Mouse (Mus musculus): ENCODE measurements around the gene Mrpl45.
"Not testable (repeated sequence)": the region's sequence is repeated elsewhere in the genome, so short reads cannot be mapped to it uniquely, and the experiment has no call there.

Mrpl45 gene

GRCm38 (mm10) chr11:97296542-97296941, 19.0 kb upstream of the Mrpl45 start:
- DNase-seq: no peak

- DNase-seq: no peak
Observed at GRCm38 (mm10) chr11:97299939-97300338, 15.6 kb upstream of the Mrpl45 start.

DNA sequence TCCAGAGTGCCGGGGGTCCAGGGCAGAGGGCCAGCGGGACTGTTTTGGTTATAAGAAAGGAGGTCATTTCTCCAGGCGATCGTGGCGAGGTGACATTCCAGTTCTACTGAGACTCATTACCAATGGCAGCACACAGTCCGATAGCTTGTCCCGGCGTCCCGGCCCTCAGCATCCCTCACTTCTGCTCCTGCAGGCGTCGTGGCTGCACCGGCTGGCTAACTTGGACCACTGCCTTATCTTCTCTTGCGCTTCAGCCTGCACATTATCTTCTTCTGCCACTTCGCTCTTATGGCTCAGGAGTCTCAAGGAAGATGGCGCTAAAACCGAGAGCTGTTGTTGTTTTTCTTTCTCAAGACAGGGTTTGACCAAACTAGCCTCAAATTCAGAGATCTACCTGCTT, 14.1 kb upstream of the Mrpl45 start:
- no peak for DNase-seq

GRCm38 (mm10) chr11:97302231-97302781, 13.2 kb upstream of the Mrpl45 start:
- DNase-seq: peak; percentile 71 to 91

DNA sequence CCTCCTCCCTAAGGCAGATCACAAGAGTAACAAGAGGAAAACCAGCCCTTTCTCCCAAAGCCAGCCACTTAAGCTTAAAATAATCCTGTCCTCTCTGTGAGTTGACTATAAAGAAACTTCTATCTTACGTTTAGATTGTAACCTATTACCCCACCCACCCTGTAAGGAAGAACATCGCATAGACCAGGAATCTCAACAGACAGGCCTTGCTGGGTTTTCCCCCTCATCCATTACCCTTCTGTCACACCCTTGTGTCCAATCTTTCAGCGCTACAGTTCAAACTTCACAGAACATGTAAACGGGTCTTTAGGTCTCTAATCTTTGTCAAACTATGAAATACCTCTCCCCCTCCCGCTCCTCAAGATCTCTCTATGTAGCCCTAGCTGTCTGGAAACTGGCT, 10.9 kb upstream of the Mrpl45 start:
- no peak for DNase-seq

DNA sequence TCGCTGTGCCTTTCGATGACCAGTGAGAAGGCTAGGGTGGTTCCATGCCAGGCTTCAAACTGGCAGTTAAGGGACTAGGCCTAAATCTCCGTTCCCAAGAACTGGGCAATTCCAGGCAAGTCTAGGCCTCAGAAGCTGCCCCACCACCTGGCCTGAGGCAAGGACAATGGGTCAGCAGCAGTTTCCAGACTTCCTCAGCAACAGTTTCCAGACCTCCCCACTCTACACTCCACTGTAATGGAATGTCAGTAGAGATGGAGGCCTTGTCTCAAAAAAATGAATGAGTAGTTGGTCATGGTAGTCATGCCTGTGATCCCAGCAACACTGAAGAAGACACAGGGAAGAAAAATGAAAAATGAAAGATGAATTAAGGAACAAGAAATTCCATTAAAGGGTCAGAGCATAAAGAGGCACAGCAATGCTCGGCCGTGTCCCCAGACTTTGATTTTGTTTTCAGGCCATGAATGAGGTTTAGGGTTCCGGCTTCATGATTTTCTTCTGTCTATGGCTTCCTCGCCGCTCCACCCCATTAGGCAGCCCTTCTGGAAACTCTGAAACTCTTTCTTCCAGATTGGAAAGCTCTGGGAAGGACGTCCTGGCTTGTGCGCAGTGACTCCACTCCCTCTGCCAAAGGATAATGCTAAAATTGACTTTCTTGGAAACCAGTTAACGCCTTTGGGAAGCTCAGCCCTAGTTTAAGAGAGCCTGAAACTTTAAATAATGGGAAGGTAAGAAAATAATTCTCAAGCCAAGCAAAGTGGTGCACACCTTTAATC, 8.0 kb upstream of the Mrpl45 start:
- no peak for DNase-seq

DNA sequence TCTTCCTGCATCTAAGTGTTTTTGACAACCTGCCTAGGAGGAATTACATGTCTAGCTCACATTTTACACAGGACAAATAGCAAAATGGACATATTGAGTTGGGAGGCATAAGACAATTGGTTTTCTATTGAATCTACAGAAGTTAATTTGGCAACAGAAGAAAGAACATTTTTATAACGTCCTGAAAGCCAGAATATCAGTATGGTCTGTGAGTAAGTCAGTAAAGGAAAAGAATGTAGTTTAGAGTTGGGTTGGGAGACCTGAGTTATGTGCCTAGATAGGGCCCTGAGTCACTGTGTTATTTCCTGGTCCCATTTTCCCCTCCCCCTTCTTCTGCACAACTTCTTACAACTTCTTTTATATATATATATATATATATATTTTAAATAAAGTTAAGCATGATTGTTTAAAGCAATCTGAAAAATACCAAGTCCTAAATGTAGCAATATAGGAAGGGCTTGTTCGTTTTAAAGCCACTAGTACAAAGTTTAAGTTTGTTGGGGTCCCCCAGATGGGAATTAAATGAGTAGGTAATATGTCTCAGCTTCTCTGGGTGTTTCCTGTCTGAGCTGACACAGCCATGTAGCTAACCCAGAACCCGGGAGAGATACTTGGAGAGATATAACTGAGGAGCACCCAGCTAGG, 6.6 kb upstream of the Mrpl45 start:
- DNase-seq: no peak

DNA sequence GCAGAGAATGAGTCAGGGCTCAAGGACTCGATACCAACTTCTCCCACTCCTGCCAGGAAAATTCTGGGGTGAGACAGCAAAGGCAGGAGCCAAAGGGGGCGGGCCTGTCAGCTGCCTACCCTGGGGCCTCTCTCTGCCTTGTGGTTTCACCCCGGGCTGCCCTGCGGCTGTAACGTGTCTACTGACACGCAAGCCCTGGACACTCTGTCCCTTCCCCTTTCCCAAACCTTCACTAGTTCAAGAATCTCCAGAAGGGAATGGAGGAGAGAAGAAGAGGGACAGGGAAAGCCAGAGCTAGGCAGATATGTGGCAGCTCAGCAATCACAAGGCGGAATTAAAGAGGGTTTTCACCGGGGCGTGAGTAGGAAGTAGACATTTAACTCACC, 6.1 kb upstream of the Mrpl45 start:
- peak; percentile 69 to 74 for DNase-seq

GRCm38 (mm10) chr11:97309911-97310571, 5.5 kb upstream of the Mrpl45 start:
- peak; percentile 83 to 85 for DNase-seq

- peak in 1 of 2 experiments; percentile 33 for DNase-seq
Observed at GRCm38 (mm10) chr11:97310895-97311631, 4.5 kb upstream of the Mrpl45 start.

- DNase-seq: not testable (repeated sequence)
Observed at GRCm38 (mm10) chr11:97312871-97313270, 2.6 kb upstream of the Mrpl45 start.

DNA sequence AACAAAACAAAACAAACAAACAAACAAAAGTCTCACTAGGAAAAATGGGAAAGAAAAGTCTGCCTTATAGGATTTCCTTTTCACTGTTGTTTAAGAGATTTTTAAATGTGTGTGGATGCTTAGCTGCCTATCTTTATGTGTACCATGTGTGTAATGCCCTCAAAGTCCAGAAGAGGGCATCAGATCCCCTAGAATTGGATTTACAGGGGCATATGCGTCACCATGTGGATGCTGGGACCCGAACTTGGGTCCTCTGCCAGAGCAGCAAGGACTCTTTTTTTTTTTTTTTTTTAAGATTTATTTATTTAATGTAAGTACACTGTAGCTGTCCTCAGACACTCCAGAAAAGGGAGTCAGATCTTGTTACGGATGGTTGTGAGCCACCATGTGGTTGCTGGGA, 1.4 kb upstream of the Mrpl45 start:
- DNase-seq: no peak

DNA sequence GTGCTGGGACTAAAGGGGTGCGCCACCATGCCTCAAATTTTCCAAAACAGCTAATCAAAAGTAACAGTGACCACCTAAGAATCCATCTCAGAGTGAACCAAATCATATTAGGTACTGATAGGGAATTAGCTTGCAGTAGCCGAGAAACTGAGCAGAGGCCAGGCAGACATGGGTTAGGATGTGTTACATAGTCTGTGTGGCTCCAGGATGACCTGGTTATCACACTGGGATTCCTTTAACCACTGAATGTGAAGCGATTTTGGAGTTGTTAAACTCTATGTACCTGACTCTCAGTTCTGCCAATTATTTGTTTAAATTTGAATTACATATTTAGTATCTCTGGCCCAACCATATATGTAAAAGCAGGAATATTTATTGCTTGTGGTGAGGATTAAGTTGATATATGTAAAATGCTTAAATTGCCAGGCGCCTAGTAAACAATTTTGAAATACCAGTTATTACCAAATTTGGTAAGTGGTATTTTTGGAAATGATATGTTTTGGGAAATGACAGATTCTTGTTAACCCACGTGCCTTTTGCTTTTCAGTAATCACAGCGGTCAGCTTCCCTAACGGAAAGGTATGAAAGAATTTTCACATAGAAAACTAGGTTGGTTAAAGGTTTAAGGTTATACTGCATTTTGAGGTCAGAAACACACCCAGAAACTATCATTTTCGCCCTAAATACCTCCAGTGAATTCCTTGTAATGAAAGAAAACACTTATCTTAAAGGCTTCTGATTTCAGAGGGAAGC, 589 bp upstream of the Mrpl45 start:
- DNase-seq: no peak

DNA sequence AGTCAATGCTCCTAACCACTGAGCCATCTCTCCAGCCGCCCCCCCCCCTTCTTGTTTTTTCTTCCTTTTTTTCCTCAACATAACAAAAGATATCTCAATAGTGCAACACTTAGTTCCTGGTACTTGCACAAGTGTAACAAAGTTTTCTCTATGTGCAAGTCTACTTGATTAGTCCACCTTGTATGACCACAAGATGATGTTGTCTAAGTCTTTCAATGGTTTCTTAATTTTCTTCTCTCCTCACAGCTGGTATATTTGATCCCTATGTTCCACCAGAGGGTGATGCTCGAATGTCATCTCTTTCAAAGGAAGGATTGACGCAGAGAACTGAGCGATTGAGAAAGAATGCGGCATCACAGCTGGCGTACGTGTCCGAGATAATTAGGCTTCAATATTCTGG, 5.7 kb downstream of the Mrpl45 start:
- DNase-seq: no peak

DNA sequence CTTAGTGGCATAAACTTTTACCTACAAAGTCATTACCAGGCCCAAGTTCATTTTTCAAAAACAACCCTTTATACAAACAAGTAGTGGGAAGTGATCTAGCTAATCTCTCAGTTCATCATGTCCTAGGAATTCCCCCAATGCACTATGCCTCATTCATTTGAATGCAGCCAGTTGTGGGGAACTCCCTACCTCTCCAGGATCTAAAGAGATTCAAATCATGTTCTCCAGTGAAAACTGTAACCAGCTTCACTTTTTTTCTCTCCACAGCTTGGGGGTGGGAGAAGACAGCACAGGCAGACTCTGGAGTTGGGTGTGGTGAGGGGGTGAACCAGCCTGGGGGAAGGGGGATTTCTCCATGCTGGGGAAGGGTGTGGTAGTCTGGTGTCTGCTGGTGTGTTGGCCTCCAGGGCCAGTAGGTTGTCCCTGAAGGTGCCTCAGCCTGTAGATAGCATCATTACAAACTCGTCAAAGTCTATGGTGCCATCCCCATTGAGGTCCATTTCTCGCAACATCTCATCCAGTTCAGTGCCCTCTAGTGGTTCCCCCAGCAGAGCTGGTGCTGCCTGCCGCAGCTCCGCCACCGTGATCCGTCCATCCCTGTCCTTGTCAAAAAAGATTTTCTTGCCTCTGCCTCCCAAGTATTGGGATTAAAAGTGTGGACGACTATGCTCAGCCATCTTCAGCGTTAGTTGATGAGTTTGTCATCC, 6.5 kb downstream of the Mrpl45 start:
- not testable (repeated sequence) for DNase-seq

DNA sequence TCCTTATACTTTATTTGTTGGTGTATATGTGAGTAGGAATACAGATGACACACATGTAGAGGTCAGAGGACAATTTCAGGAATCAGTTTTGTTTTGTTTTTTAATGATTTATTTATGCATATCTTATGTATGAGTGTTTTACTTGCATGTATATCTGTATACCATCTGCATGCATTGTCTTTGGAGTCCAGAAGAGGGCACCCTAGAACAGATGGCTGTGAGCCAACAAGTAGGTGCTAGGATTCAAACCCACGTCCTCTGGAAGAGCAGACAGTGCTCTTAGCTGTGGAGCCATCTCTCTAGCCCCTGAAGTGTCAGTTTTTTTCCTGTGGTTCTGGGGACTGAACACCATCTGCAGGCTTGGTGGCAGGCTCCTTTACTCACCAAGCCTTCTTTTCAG, 9.7 kb downstream of the Mrpl45 start:
- no peak for DNase-seq

DNA sequence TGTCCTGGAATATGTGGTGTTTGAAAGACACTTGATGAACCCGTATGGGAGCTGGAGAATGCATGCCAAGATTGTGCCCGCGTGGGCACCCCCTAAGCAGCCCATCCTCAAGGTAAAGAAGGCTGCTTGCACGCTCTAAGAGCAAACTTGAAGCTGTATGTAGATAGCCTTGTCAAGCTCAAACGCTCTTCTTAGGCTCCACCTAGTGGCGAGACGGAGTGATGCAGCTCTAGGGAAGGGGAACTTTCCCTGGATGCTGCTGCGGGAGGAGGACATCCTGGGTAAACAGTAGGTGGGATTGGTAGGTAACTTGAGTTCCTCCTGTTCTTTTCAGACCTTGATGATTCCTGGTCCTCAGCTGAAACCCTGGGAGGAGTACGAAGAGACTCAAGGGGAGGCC, 12.6 kb downstream of the Mrpl45 start:
- peak; percentile 44 to 81 for DNase-seq

DNA sequence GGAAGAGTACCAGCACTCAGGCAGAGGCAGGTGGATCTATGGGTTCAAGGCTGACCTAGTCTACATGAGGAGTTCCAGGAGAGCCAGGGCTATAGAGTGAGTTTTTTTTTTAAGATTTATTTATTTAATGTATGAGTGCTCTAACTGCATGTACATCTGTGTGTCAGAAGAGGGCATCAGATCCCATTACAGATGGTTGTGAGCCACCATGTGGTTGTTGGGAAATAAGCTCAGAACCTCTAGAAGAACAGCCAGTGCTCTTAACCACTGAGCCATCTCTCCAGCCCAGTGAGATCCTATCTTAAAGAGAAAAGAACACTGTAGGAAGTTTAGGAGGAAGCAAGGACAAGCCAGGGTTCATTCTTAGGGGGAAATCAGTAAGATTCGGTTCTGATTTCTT, 14.8 kb downstream of the Mrpl45 start:
- no peak for DNase-seq

- no peak for DNase-seq
Observed at GRCm38 (mm10) chr11:97331231-97332190, 16.0 kb downstream of the Mrpl45 start.

- peak; percentile 47 to 78 for DNase-seq
Observed at GRCm38 (mm10) chr11:97333044-97333443, 17.5 kb downstream of the Mrpl45 start.
